Mouse (Mus musculus) forebrain, embryonic 14.5 days (tissue): ENCODE measurements around the gene Safb2. TPM values are rescaled to one million over a fixed set of nuclear protein-coding genes. Genes with fewer than 3 reads are reported as not detected.
"Not testable (repeated sequence)": the region's sequence is repeated elsewhere in the genome, so short reads cannot be mapped to it uniquely, and the experiment has no call there.

Experiments
- ATAC-seq: fragments of 200-750 bp; cut with Nextera tagmentation; 2 replicates; pipeline ENCODE4 v1.8.0; 2017; ENCODE audit warnings: mild to moderate bottlenecking, moderate library complexity
- DNase-seq: peaks from one replicate; pipeline ENCODE4 v3.0.0-alpha.2; 2015; ENCODE audit warnings: low spot score
- H3K27ac ChIP-seq: fragments of 300-500 bp; sonication (generic); 2 replicates; pipeline ENCODE4 v1.5.1; 2014; ENCODE audit warnings: low read depth, mild to moderate bottlenecking, control low read depth, low read length, moderate library complexity
- H3K27me3 ChIP-seq: fragments of 300-500 bp; sonication (generic); replicated peaks from 2 replicates; pipeline ENCODE4 v1.6.1; 2014; ENCODE audit warnings: low read length, control low read depth, mixed read lengths; ENCODE audit not compliant: control insufficient read depth, insufficient read depth
- H3K36me3 ChIP-seq: fragments of 300-500 bp; sonication (generic); 2 replicates; pipeline ENCODE4 v1.6.1; 2014; ENCODE audit warnings: low read length, control low read depth; ENCODE audit not compliant: control insufficient read depth, insufficient read depth
- H3K4me1 ChIP-seq: fragments of 300-500 bp; sonication (generic); 2 replicates; pipeline ENCODE4 v1.6.1; 2014; ENCODE audit warnings: antibody characterized with exemption, low read length, control low read depth; ENCODE audit not compliant: control insufficient read depth, insufficient read depth
- H3K4me2 ChIP-seq: fragments of 300-500 bp; sonication (generic); 2 replicates; pipeline ENCODE4 v1.6.1; 2014; ENCODE audit warnings: mild to moderate bottlenecking, control low read depth, low read length
- H3K4me3 ChIP-seq: fragments of 300-500 bp; sonication (generic); 2 replicates; pipeline ENCODE4 v1.5.1; 2014; ENCODE audit warnings: low read depth, low read length, control low read depth
- H3K9ac ChIP-seq: fragments of 300-500 bp; sonication (generic); 2 replicates; pipeline ENCODE4 v1.6.1; 2014; ENCODE audit warnings: mild to moderate bottlenecking, low read length, control low read depth, moderate library complexity
- H3K9me3 ChIP-seq: fragments of 300-500 bp; sonication (generic); replicated peaks from 2 replicates; pipeline ENCODE4 v1.6.1; 2016; ENCODE audit warnings: low read length, control low read depth, mixed read lengths; ENCODE audit not compliant: control insufficient read depth
- WGBS: fragments of 180-500 bp; shearing (Covaris S2); extraction: QIAGEN DNeasy Blood & Tissue Kit; methylation state at CpG from one replicate; pipeline ENCODE4 v1.1.7; 2014; 5-methylcytosine and 5-hydroxymethylcytosine counted together
- polyA plus RNA-seq: library from polyadenylated mRNA; unstranded; fragments of >200 nt; fragmentation: Nextera tagmentation; extraction: Ambion mirVana; gene quantifications from 2 replicates; pipeline ENCODE4 v1.2.1, GENCODE M21; 2014

Gene Safb2
- polyA plus RNA-seq, 1 experiment from 2014 or later, result 28.7 TPM

DNA sequence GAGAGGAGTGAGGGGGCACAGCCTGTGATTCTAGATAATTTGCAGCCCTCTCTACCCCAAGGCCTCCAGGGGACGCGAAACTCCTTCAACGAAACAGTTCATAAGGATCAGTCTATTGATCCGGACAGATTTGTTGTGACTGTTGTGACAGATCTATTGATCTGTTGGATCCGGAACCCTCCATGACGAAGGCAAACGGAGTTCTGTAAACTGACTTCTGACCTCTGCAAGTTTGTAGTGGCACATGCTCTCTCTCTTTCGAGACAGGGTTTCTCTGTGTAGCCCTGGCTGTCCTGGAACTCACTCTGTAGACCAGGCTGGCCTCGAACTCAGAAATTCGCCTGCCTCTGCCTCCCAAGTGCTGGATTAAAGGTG is 28.2 kb upstream of the Safb2 start:
- H3K4me3 ChIP-seq, H3K4me2 ChIP-seq, H3K9me3 ChIP-seq, ATAC-seq, H3K27ac ChIP-seq, H3K27me3 ChIP-seq, DNase-seq, H3K9ac ChIP-seq: not testable (repeated sequence)
- peaks cover 25% of the 10 kb centered on the region for H3K4me1 ChIP-seq
- peaks cover 38% of the 10 kb centered on the region for H3K36me3 ChIP-seq
- 84% methylated on average over 10 of the region's 10 CpGs for WGBS

DNA sequence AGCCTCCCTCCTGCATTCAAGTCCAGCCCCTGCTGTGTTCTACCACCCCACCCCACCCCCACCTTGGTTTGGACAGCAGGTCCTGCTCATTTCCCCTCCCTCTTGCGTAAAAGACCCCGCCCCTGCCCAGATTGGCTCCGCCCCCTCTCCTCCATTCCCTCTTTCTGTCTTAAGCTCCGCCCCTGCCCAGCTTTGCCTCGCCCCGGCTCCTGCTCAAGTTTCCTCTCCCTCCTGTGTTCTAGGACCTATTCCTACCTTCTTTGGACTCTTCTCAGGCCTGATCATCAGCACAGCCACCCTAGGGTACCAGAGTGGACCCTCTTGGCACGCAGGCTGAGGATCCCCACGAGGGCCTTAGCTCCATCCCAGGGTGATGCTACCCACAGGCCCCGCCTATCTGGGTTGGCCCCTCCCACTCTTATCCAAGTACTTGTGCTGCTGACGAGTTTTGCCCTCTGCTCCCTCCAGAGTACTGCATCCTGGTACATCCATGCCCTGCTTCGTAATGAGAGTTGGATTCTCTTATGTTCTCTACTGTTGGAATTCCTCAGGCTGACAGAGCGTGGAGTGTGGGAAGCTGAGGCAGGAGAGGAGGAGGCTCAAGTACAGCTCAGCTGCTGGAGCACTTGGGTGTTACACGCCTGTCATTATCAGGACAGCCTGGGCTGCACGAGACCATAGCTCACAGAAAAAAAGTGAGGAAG is 27.6 kb upstream of the Safb2 start:
- H3K4me2 ChIP-seq, result no peak overlapping the region
- H3K9me3 ChIP-seq, result no peaks in the 10 kb centered on the region
- H3K27ac ChIP-seq, result no peak overlapping the region
- no peak for ATAC-seq
- peaks cover 38% of the 10 kb centered on the region for H3K36me3 ChIP-seq
- H3K4me1 ChIP-seq, result peaks cover 25% of the 10 kb centered on the region
- no peak overlapping the region for H3K4me3 ChIP-seq
- WGBS, result 14% methylated on average over 14 of the region's 14 CpGs
- DNase-seq, result no peak
- no peak overlapping the region for H3K9ac ChIP-seq
- no peaks in the 10 kb centered on the region for H3K27me3 ChIP-seq

DNA sequence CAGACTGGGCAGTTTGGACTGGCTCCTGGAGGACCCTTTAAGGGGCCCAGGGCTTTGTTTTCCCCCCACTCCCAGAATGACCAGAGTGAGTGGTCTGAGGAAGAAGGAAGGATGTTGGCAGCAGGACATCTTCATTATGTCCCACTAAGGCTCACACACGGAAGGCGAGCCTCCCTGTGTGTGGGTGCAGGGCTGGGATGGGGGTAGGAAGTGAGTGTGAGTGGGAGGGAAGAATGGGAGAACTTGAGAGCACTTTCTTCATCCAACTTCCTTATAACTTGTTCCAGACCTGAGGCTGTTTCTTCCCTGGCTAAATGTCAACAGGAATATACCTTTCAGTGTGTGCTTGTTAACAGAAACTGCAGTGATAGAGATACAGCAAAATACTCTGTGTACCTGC is 26.9 kb upstream of the Safb2 start:
- H3K4me2 ChIP-seq, result no peak overlapping the region
- peaks cover 38% of the 10 kb centered on the region for H3K36me3 ChIP-seq
- H3K4me1 ChIP-seq, result peaks cover 25% of the 10 kb centered on the region
- no peak overlapping the region for H3K4me3 ChIP-seq
- no peak overlapping the region for H3K9ac ChIP-seq
- no peaks in the 10 kb centered on the region for H3K27me3 ChIP-seq
- 72% methylated on average over 2 of the region's 2 CpGs for WGBS
- no peaks in the 10 kb centered on the region for H3K9me3 ChIP-seq
- ATAC-seq (no peak), DNase-seq (no peak)
- no peak overlapping the region for H3K27ac ChIP-seq

DNA sequence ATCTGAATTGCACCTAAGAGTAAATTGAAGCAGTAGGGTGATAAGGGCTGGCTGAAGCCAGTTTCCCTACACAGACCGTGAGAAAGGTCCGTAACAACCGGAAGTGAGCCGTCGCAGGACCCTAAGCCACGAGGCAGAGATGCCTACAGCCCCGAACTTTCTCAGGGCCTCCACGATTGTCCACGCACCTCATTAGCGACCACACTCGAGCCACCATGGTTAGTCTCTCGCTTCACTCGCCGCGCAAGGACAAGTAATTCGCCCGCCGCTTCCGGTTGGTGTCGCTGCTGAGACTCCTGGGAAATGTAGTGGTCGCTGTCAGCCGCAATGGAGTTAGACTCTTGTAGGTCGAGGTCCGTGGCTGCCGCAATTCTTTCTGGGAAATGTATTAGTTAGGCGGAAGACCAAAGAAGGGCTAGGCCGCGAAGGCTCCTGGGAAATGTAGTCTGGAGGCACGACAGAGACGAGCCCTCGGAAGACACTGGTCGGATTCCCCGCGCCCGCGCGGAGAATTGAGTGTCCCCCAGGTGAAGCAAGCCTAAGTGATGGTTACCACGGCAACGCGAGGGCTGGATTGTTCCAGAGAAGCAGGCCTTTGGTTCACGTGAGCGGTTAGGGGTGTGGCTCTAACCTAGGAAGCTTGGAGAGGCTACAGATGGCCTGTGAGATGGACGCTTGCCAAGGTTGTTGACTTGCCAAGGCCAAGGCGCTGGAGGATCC is 25.2 kb upstream of the Safb2 start, which contains the start of gene 2410015M20Rik:
TSS of gene 2410015M20Rik (minus strand) at position 320 of the 720 bp plus-strand sequence.
- no peaks in the 10 kb centered on the region for H3K27me3 ChIP-seq
- H3K9me3 ChIP-seq, result no peaks in the 10 kb centered on the region
- peak within 1 kb of the TSS; percentile 65; the same call in 1 of the 2 replicates for H3K27ac ChIP-seq
- ATAC-seq (peak; percentile 90), DNase-seq (peak; percentile 99)
- H3K9ac ChIP-seq, result peak within 1 kb of the TSS; percentile 77
- H3K4me1 ChIP-seq, result peaks cover 22% of the 10 kb centered on the region
- peak within 1 kb of the TSS; percentile 63 for H3K4me3 ChIP-seq
- under 1% methylated on average over 44 of the region's 44 CpGs for WGBS
- peaks cover 39% of the 10 kb centered on the region for H3K36me3 ChIP-seq
- peak within 1 kb of the TSS; percentile 86 for H3K4me2 ChIP-seq

DNA sequence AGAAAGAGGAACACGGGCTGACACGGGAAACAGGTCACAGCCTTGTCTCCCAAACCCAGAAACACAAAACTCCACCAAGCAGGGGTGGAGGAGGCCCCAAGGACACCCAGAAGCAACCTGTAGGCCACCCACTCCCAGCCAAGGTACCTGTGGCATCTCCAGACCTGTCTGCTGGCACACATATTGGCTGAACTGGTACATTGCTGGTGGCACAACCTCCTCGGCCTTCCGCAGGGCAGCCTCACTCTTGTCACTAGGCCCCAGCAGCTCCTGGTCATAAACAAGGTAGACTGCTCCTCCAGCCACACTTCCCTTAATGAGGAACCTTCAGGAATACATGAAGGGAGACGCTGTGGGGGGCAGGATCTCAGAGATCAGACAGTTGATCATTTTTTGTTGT is 24.3 kb upstream of the Safb2 start:
- Histone ChIP-seq H3K9ac (peak overlapping the region; percentile 77; the same call in 1 of the 2 replicates), H3K4me3 (peak overlapping the region; percentile 63), H3K36me3 (peaks cover 44% of the 10 kb centered on the region), H3K27ac (no peak overlapping the region), H3K4me2 (peak overlapping the region; percentile 86), H3K4me1 (peaks cover 17% of the 10 kb centered on the region), H3K27me3 (no peaks in the 10 kb centered on the region), H3K9me3 (no peaks in the 10 kb centered on the region)
- ATAC-seq (no peak), DNase-seq (no peak)
- 67% methylated on average over 5 of the region's 5 CpGs for WGBS

DNA sequence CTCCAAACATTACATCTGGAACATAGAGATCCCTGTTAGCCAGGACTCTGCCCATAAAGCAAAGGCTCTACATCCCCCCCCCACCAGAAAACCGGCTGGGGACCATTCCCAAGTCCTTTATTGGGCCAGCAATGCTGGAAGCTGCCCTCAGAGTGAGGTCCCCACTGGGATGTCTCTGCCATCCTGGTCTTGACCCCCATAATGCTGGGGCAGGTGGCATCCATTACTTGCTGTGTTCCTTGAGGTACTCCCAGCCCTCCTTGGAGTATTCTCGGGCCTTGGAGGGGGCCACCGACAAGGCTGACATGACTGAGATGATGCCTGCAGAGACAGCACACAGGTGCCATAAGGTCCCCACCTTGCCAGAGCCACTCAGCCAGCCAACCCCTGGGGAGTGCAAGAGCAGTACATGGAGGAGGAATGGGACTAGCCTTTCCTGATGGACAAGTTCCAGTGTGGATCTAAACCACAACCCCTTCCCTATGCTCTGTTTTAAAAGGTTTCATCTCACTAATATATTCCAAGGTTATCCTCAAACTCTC is 23.2 kb upstream of the Safb2 start:
- Histone ChIP-seq H3K4me3 (no peak overlapping the region), H3K4me1 (peaks cover 17% of the 10 kb centered on the region), H3K36me3 (peaks cover 55% of the 10 kb centered on the region), H3K9ac (no peak overlapping the region), H3K27ac (no peak overlapping the region), H3K9me3 (no peaks in the 10 kb centered on the region), H3K4me2 (no peak overlapping the region), H3K27me3 (no peaks in the 10 kb centered on the region)
- ATAC-seq, result no peak
- no peak for DNase-seq
- 87% methylated on average over 3 of the region's 3 CpGs for WGBS

DNA sequence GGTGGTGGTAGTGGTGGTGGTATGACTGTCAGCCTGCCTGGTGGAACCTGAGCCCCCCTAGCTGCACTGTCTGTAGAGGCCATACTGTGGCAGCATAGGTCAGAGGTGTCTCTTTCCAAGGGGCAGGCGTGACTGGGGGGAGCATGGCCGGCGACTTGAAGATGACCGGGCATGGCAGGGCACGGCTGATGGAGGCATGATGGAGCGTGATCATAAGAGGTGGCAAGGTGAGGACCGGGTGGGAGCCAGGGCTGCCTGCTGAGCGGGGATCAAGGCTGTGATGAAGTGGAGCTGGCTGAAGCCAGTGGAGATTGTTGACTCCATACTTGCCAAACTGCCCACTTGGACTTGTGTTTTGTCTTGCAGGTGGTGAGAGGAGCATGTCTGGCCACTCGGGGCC is 21.0 kb upstream of the Safb2 start:
- no peak for ATAC-seq
- H3K27ac ChIP-seq, result no peak overlapping the region

DNA sequence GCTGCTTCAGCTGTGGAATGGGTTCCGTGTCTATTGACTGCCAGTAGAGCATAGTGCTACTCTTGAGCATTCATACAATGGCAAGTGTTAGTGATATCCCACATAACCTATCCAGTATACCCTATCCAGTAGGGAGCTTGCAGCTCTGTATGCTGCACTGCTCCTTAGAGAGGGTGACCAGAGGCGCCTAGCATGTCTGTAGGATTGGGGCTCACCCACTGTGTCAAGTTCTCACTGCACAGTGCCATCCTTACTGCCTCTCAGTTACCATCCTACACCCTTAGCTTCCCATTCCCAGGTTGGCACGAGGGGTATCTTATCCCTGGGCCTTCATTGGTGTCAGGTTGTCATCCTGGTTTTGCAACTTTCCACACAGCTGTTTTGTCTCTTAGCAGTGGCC is 20.0 kb upstream of the Safb2 start:
- H3K9ac ChIP-seq, result no peak overlapping the region
- H3K9me3 ChIP-seq, result no peaks in the 10 kb centered on the region
- DNase-seq (no peak), ATAC-seq (no peak)
- H3K27me3 ChIP-seq, result no peaks in the 10 kb centered on the region
- H3K36me3 ChIP-seq, result peaks cover 85% of the 10 kb centered on the region
- no peak overlapping the region for H3K4me2 ChIP-seq
- no peak overlapping the region for H3K27ac ChIP-seq
- 92% methylated on average over 3 of the region's 3 CpGs for WGBS
- peaks cover 7% of the 10 kb centered on the region for H3K4me1 ChIP-seq
- H3K4me3 ChIP-seq, result no peak overlapping the region

More for the DNA sequence above, 21.0 kb upstream of the Safb2 start:
- Histone ChIP-seq H3K36me3 (peaks cover 74% of the 10 kb centered on the region), H3K9me3 (no peaks in the 10 kb centered on the region), H3K4me2 (no peak overlapping the region), H3K27me3 (no peaks in the 10 kb centered on the region), H3K9ac (no peak overlapping the region), H3K4me1 (peaks cover 12% of the 10 kb centered on the region), H3K4me3 (no peak overlapping the region)
- WGBS, result 94% methylated on average over 9 of the region's 9 CpGs
- no peak for DNase-seq

DNA sequence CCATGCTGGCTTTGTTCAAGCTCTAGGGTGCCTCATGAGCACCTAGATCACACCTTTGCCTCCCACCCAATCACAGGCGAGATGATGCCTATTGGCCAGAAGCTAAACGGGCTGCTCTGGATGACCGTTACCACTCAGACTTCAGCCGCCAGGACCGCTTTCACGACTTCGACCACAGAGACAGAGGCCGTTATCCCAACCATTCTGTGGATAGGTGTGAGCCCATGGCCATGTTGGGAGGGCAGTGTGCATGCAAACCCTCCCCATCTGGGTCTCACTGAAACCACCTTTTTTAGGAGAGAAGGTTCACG is 19.6 kb upstream of the Safb2 start:
- Histone ChIP-seq H3K27me3 (no peaks in the 10 kb centered on the region), H3K4me2 (no peak overlapping the region), H3K9ac (no peak overlapping the region), H3K27ac (no peak overlapping the region), H3K4me3 (no peak overlapping the region), H3K9me3 (no peaks in the 10 kb centered on the region), H3K36me3 (peaks cover 89% of the 10 kb centered on the region), H3K4me1 (peaks cover 7% of the 10 kb centered on the region)
- 88% methylated on average over 9 of the region's 9 CpGs for WGBS
- DNase-seq, result no peak
- no peak for ATAC-seq
